Mouse (Mus musculus): Measurements from ENCODE around the gene Sema3a. TPM values are rescaled to one million over a fixed set of nuclear protein-coding genes. Genes with fewer than 3 reads are reported as not detected.

Sema3a gene
- polyA plus RNA-seq (2014; fragmentation: Illumina TruSeq; extraction: RNeasy Lipid Tissue Mini Kit (QIAGEN cat#74804); ENCODE audit: low read depth, low replicate concordance): 1.4 TPM

GRCm38 (mm10) chr5:13125241-13125692, at the start of gene Sema3a:
Gene Sema3a (plus strand): TSS chr5:13125414.

